Mouse (Mus musculus): ENCODE data around the gene Rpl9. TPM values are rescaled to one million over a fixed set of nuclear protein-coding genes. Genes with fewer than 3 reads are reported as not detected.

Gene Rpl9
- total and polyA plus RNA-seq, 2 experiments from 2014 or later: 506 to 1,074 TPM

GRCm38 (mm10) chr5:65422803-65423202 lies 31.6 kb upstream of the Rpl9 start:
- WGBS: 92% methylated on average over 8 of the region's 8 CpGs
- ATAC-seq (ENCODE audit: insufficient read depth, low read depth): no peak
- no peaks in the 10 kb centered on the region for H3K4me1 ChIP-seq (ENCODE audit: control insufficient read depth, insufficient read depth)
- no peak for DNase-seq (ENCODE audit: low spot score)
- H3K4me2 ChIP-seq (ENCODE audit: low read depth, low read length): no peak overlapping the region
- H3K9me3 ChIP-seq (replicated peaks; ENCODE audit: control insufficient read depth, low read length): no peaks in the 10 kb centered on the region
- no peaks in the 10 kb centered on the region for H3K27me3 ChIP-seq (ENCODE audit: control insufficient read depth, insufficient read depth, low read length)
- no peak overlapping the region for H3K9ac ChIP-seq (replicated peaks; ENCODE audit: low read depth, low read length)
- H3K4me3 ChIP-seq (ENCODE audit: low read depth, low read length): no peak overlapping the region
- TF ChIP-seq CTCF (IDR thresholded peaks at IDR 0.05; ENCODE audit: low read depth): no peak
- peaks cover 74% of the 10 kb centered on the region for H3K36me3 ChIP-seq (replicated peaks; ENCODE audit: control insufficient read depth, insufficient read depth, low read length)
- no peak overlapping the region for H3K27ac ChIP-seq (ENCODE audit: low read depth)

- ATAC-seq (ENCODE audit: insufficient read depth, low read depth): no peak
- no peak for DNase-seq (ENCODE audit: low spot score)
- H3K36me3 ChIP-seq (replicated peaks; ENCODE audit: control insufficient read depth, insufficient read depth, low read length): peaks cover 68% of the 10 kb centered on the region
- H3K9me3 ChIP-seq (replicated peaks; ENCODE audit: control insufficient read depth, low read length): no peaks in the 10 kb centered on the region
- no peak overlapping the region for H3K4me3 ChIP-seq (ENCODE audit: low read depth, low read length)
- H3K27me3 ChIP-seq (ENCODE audit: control insufficient read depth, insufficient read depth, low read length): no peaks in the 10 kb centered on the region
- peaks cover 5% of the 10 kb centered on the region; the same call in 1 of the 2 replicates for H3K4me1 ChIP-seq (ENCODE audit: control insufficient read depth, insufficient read depth)
- H3K9ac ChIP-seq (replicated peaks; ENCODE audit: low read depth, low read length): no peak overlapping the region
- 73% methylated on average over 6 of the region's 6 CpGs for WGBS
- H3K27ac ChIP-seq (ENCODE audit: low read depth): no peak overlapping the region
- TF ChIP-seq CTCF (IDR thresholded peaks at IDR 0.05; ENCODE audit: low read depth) (no peak), EP300 (IDR thresholded peaks at IDR 0.05; ENCODE audit: low read depth) (no peak)
- no peak overlapping the region for H3K4me2 ChIP-seq (ENCODE audit: low read depth, low read length)
These were observed 29.6 kb upstream of the Rpl9 start for GRCm38 (mm10) chr5:65420822-65421221.

- no peak for ATAC-seq (ENCODE audit: insufficient read depth, low read depth)
- H3K4me2 ChIP-seq (ENCODE audit: low read depth, low read length): no peak overlapping the region
- no peaks in the 10 kb centered on the region for H3K9me3 ChIP-seq (replicated peaks; ENCODE audit: control insufficient read depth, low read length)
- TF ChIP-seq EP300 (IDR thresholded peaks at IDR 0.05; ENCODE audit: low read depth) (no peak), CTCF (IDR thresholded peaks at IDR 0.05; ENCODE audit: low read depth) (no peak)
- H3K4me3 ChIP-seq (ENCODE audit: low read depth, low read length): no peak overlapping the region
- H3K27ac ChIP-seq (ENCODE audit: low read depth): no peak overlapping the region
- no peak for DNase-seq (ENCODE audit: low spot score)
- H3K4me1 ChIP-seq (ENCODE audit: control insufficient read depth, insufficient read depth): peaks cover 10% of the 10 kb centered on the region
- WGBS: 83% methylated on average over 10 of the region's 10 CpGs
- no peaks in the 10 kb centered on the region for H3K27me3 ChIP-seq (ENCODE audit: control insufficient read depth, insufficient read depth, low read length)
- H3K9ac ChIP-seq (replicated peaks; ENCODE audit: low read depth, low read length): no peak overlapping the region
- H3K36me3 ChIP-seq (replicated peaks; ENCODE audit: control insufficient read depth, insufficient read depth, low read length): peaks cover 64% of the 10 kb centered on the region
These were observed 27.9 kb upstream of the Rpl9 start for GRCm38 (mm10) chr5:65419136-65419535.

- H3K9ac ChIP-seq (replicated peaks; ENCODE audit: low read depth, low read length): 0 out of 2 replicates have a peak overlapping the region, but pooled peaks have one; percentile 45
- ATAC-seq (ENCODE audit: insufficient read depth, low read depth) (peak; percentile 89), DNase-seq (ENCODE audit: low spot score) (peak; percentile 83)
- peaks cover 50% of the 10 kb centered on the region for H3K36me3 ChIP-seq (replicated peaks; ENCODE audit: control insufficient read depth, insufficient read depth, low read length)
- H3K27ac ChIP-seq (ENCODE audit: low read depth): peak overlapping the region; percentile 86
- peaks cover 10% of the 10 kb centered on the region for H3K4me1 ChIP-seq (ENCODE audit: control insufficient read depth, insufficient read depth)
- H3K4me3 ChIP-seq (ENCODE audit: low read depth, low read length): 0 out of 2 replicates have a peak overlapping the region, but pooled peaks have one; percentile 3
- H3K9me3 ChIP-seq (replicated peaks; ENCODE audit: control insufficient read depth, low read length): no peaks in the 10 kb centered on the region
- TF ChIP-seq CTCF (IDR thresholded peaks at IDR 0.05; ENCODE audit: low read depth) (0 out of 2 replicates have a peak, but pooled peaks have one; percentile 26), EP300 (IDR thresholded peaks at IDR 0.05; ENCODE audit: low read depth) (0 out of 2 replicates have a peak, but pooled peaks have one; percentile 35)
- peak overlapping the region; percentile 41 for H3K4me2 ChIP-seq (ENCODE audit: low read depth, low read length)
- 11% methylated on average over 26 of the region's 26 CpGs for WGBS
- H3K27me3 ChIP-seq (ENCODE audit: control insufficient read depth, insufficient read depth, low read length): no peaks in the 10 kb centered on the region
These were observed 24.6 kb upstream of the Rpl9 start for GRCm38 (mm10) chr5:65415653-65416458.

- no peak overlapping the region for H3K4me3 ChIP-seq (ENCODE audit: low read depth, low read length)
- H3K27me3 ChIP-seq (ENCODE audit: control insufficient read depth, insufficient read depth, low read length): no peaks in the 10 kb centered on the region
- H3K4me2 ChIP-seq (ENCODE audit: low read depth, low read length): no peak overlapping the region
- no peak overlapping the region for H3K27ac ChIP-seq (ENCODE audit: low read depth)
- H3K9ac ChIP-seq (replicated peaks; ENCODE audit: low read depth, low read length): no peak overlapping the region
- WGBS: 65% methylated on average over 12 of the region's 12 CpGs
- no peaks in the 10 kb centered on the region for H3K9me3 ChIP-seq (replicated peaks; ENCODE audit: control insufficient read depth, low read length)
- DNase-seq (ENCODE audit: low spot score): no peak
- TF ChIP-seq EP300 (IDR thresholded peaks at IDR 0.05; ENCODE audit: low read depth): no peak
- no peak for TF ChIP-seq CTCF (IDR thresholded peaks at IDR 0.05; ENCODE audit: low read depth)
- H3K4me1 ChIP-seq (ENCODE audit: control insufficient read depth, insufficient read depth): no peaks in the 10 kb centered on the region
- H3K36me3 ChIP-seq (replicated peaks; ENCODE audit: control insufficient read depth, insufficient read depth, low read length): peaks cover 71% of the 10 kb centered on the region
- ATAC-seq (ENCODE audit: insufficient read depth, low read depth): no peak
These were observed 16.7 kb upstream of the Rpl9 start for GRCm38 (mm10) chr5:65407989-65408388.

Data from heart, postnatal 0 days (tissue).